Mouse (Mus musculus) intestine, embryonic 15.5 days (tissue): Measurements from ENCODE around the gene Cmtm3. TPM values are rescaled to one million over a fixed set of nuclear protein-coding genes. Genes with fewer than 3 reads are reported as not detected.

Experiments
- ATAC-seq: fragments of 200-750 bp; cut with Nextera tagmentation; 2 replicates; pipeline ENCODE4 v1.8.0; 2017; ENCODE audit warnings: moderate TSS enrichment, moderate library complexity
- H3K27ac ChIP-seq: fragments of 300-500 bp; sonication (generic); 2 replicates; pipeline ENCODE4 v1.5.1; 2015; ENCODE audit warnings: mild to moderate bottlenecking, inconsistent platforms
- H3K27me3 ChIP-seq: fragments of 300-500 bp; sonication (generic); replicated peaks from 2 replicates; pipeline ENCODE4 v1.6.1; 2015; ENCODE audit warnings: inconsistent platforms
- H3K36me3 ChIP-seq: fragments of 300-500 bp; sonication (generic); 2 replicates; pipeline ENCODE4 v1.6.1; 2015; ENCODE audit warnings: inconsistent platforms
- H3K4me1 ChIP-seq: fragments of 300-500 bp; sonication (generic); replicated peaks from 2 replicates; pipeline ENCODE4 v1.6.1; 2015; ENCODE audit warnings: inconsistent platforms
- H3K4me2 ChIP-seq: fragments of 300-500 bp; sonication (generic); replicated peaks from 2 replicates; pipeline ENCODE4 v1.6.1; 2015; ENCODE audit warnings: mild to moderate bottlenecking, inconsistent platforms
- H3K4me3 ChIP-seq: fragments of 300-500 bp; sonication (generic); replicated peaks from 2 replicates; pipeline ENCODE4 v1.5.1; 2015; ENCODE audit warnings: inconsistent platforms
- H3K9ac ChIP-seq: fragments of 300-500 bp; sonication (generic); 2 replicates; pipeline ENCODE4 v1.6.1; 2015; ENCODE audit warnings: inconsistent platforms
- H3K9me3 ChIP-seq: fragments of 300-500 bp; sonication (generic); 2 replicates; pipeline ENCODE4 v1.6.1; 2016; ENCODE audit warnings: inconsistent platforms
- WGBS: fragments of 180-500 bp; shearing (Covaris S2); methylation state at CpG from one replicate; pipeline ENCODE4 v1.1.7; 2015; 5-methylcytosine and 5-hydroxymethylcytosine counted together
- polyA plus RNA-seq: library from polyadenylated mRNA; unstranded; fragments of >200 nt; fragmentation: Nextera tagmentation; extraction: Ambion mirVana; gene quantifications from 2 replicates; pipeline ENCODE4 v1.2.1, GENCODE M21; 2015

Gene Cmtm3
- polyA plus RNA-seq, 1 experiment from 2014 or later: 126 TPM

GRCm38 (mm10) chr8:104346706-104347105 lies 7.5 kb downstream of the Cmtm3 start:
- Histone ChIP-seq H3K4me3 (no peak overlapping the region), H3K9ac (peak overlapping the region; percentile 28; the same call in 1 of the 2 replicates), H3K9me3 (no peaks in the 10 kb centered on the region), H3K27me3 (no peaks in the 10 kb centered on the region), H3K36me3 (peaks cover 8% of the 10 kb centered on the region; the same call in 1 of the 2 replicates), H3K4me2 (no peak overlapping the region), H3K4me1 (peaks cover 10% of the 10 kb centered on the region), H3K27ac (no peak overlapping the region)
- no peak for ATAC-seq
- 69% methylated on average over 12 of the region's 12 CpGs for WGBS

GRCm38 (mm10) chr8:104348971-104349370 lies 9.8 kb downstream of the Cmtm3 start:
- Histone ChIP-seq H3K27ac (no peak overlapping the region), H3K36me3 (peaks cover 12% of the 10 kb centered on the region; the same call in 1 of the 2 replicates)

GRCm38 (mm10) chr8:104350047-104350446 lies 10.8 kb downstream of the Cmtm3 start:
- no peak overlapping the region for H3K4me3 ChIP-seq
- no peaks in the 10 kb centered on the region for H3K9me3 ChIP-seq
- WGBS: 61% methylated on average over 13 of the region's 13 CpGs
- H3K27ac ChIP-seq: no peak overlapping the region
- H3K4me2 ChIP-seq: no peak overlapping the region
- H3K9ac ChIP-seq: no peak overlapping the region
- ATAC-seq: peak; percentile 57; the same call in 1 of the 2 replicates
- H3K27me3 ChIP-seq: no peaks in the 10 kb centered on the region
- no peaks in the 10 kb centered on the region for H3K4me1 ChIP-seq
- H3K36me3 ChIP-seq: peaks cover 12% of the 10 kb centered on the region; the same call in 1 of the 2 replicates

More at GRCm38 (mm10) chr8:104348971-104349370, 9.8 kb downstream of the Cmtm3 start:
- H3K4me2 ChIP-seq: no peak overlapping the region
- no peaks in the 10 kb centered on the region for H3K27me3 ChIP-seq
- no peaks in the 10 kb centered on the region for H3K9me3 ChIP-seq
- 79% methylated on average over 5 of the region's 5 CpGs for WGBS
- peaks cover 1% of the 10 kb centered on the region; the same call in 1 of the 2 replicates for H3K4me1 ChIP-seq
- no peak overlapping the region for H3K9ac ChIP-seq
- H3K4me3 ChIP-seq: no peak overlapping the region
- no peak for ATAC-seq

- WGBS: 73% methylated on average over 5 of the region's 5 CpGs
- no peaks in the 10 kb centered on the region for H3K9me3 ChIP-seq
- no peak overlapping the region for H3K9ac ChIP-seq
- H3K4me3 ChIP-seq: no peak overlapping the region
- H3K27me3 ChIP-seq: no peaks in the 10 kb centered on the region
- H3K36me3 ChIP-seq: peaks cover 12% of the 10 kb centered on the region; the same call in 1 of the 2 replicates
- no peak for ATAC-seq
- no peak overlapping the region for H3K4me2 ChIP-seq
- no peaks in the 10 kb centered on the region for H3K4me1 ChIP-seq
- H3K27ac ChIP-seq: no peak overlapping the region
Measured at GRCm38 (mm10) chr8:104353186-104353585, 14.0 kb downstream of the Cmtm3 start.

- Histone ChIP-seq H3K27me3 (no peaks in the 10 kb centered on the region), H3K4me2 (no peak overlapping the region), H3K36me3 (peaks cover 8% of the 10 kb centered on the region; the same call in 1 of the 2 replicates), H3K9ac (no peak overlapping the region), H3K4me1 (no peaks in the 10 kb centered on the region), H3K9me3 (no peaks in the 10 kb centered on the region), H3K27ac (no peak overlapping the region), H3K4me3 (no peak overlapping the region)
- ATAC-seq: peak; percentile 38
- WGBS: 88% methylated on average over 10 of the region's 10 CpGs
Measured at GRCm38 (mm10) chr8:104354504-104354903, 15.3 kb downstream of the Cmtm3 start.

- H3K9ac ChIP-seq: no peak overlapping the region
- ATAC-seq: no peak
- peaks cover 6% of the 10 kb centered on the region; the same call in 1 of the 2 replicates for H3K4me1 ChIP-seq
- H3K27ac ChIP-seq: no peak overlapping the region
- no peaks in the 10 kb centered on the region for H3K9me3 ChIP-seq
- H3K36me3 ChIP-seq: peaks cover 5% of the 10 kb centered on the region; the same call in 1 of the 2 replicates
- H3K4me3 ChIP-seq: no peak overlapping the region
- no peak overlapping the region for H3K4me2 ChIP-seq
- H3K27me3 ChIP-seq: no peaks in the 10 kb centered on the region
- WGBS: 87% methylated on average over 3 of the region's 3 CpGs
Measured at GRCm38 (mm10) chr8:104358637-104359036, 19.4 kb downstream of the Cmtm3 start.

GRCm38 (mm10) chr8:104359778-104360456 lies 20.7 kb downstream of the Cmtm3 start:
- Histone ChIP-seq H3K27me3 (no peaks in the 10 kb centered on the region), H3K4me2 (no peak overlapping the region), H3K36me3 (peaks cover 5% of the 10 kb centered on the region; the same call in 1 of the 2 replicates), H3K27ac (no peak overlapping the region), H3K4me1 (peaks cover 6% of the 10 kb centered on the region), H3K9me3 (no peaks in the 10 kb centered on the region), H3K4me3 (no peak overlapping the region), H3K9ac (no peak overlapping the region)
- ATAC-seq: peak; percentile 34; the same call in 1 of the 2 replicates
- 77% methylated on average over 15 of the region's 15 CpGs for WGBS

GRCm38 (mm10) chr8:104365695-104366094 lies 26.5 kb downstream of the Cmtm3 start:
- ATAC-seq: peak; percentile 71
- H3K27ac ChIP-seq: peak overlapping the region; percentile 51
- 78% methylated on average over 9 of the region's 9 CpGs for WGBS

GRCm38 (mm10) chr8:104367398-104367797 lies 28.2 kb downstream of the Cmtm3 start:
- Histone ChIP-seq H3K27ac (no peak overlapping the region), H3K9me3 (no peaks in the 10 kb centered on the region), H3K36me3 (no peaks in the 10 kb centered on the region), H3K4me3 (no peak overlapping the region), H3K4me1 (peaks cover 20% of the 10 kb centered on the region), H3K4me2 (no peak overlapping the region), H3K9ac (no peak overlapping the region), H3K27me3 (no peaks in the 10 kb centered on the region)
- 52% methylated on average over 5 of the region's 5 CpGs for WGBS
- ATAC-seq: no peak

More at GRCm38 (mm10) chr8:104365695-104366094, 26.5 kb downstream of the Cmtm3 start:
- Histone ChIP-seq H3K27me3 (no peaks in the 10 kb centered on the region), H3K4me1 (peaks cover 20% of the 10 kb centered on the region), H3K36me3 (no peaks in the 10 kb centered on the region), H3K9me3 (no peaks in the 10 kb centered on the region), H3K4me2 (no peak overlapping the region), H3K4me3 (no peak overlapping the region), H3K9ac (no peak overlapping the region)

- H3K9me3 ChIP-seq: no peaks in the 10 kb centered on the region
- ATAC-seq: no peak
- H3K27me3 ChIP-seq: no peaks in the 10 kb centered on the region
- H3K4me1 ChIP-seq: peaks cover 23% of the 10 kb centered on the region
- H3K4me2 ChIP-seq: no peak overlapping the region
- no peak overlapping the region for H3K4me3 ChIP-seq
- no peak overlapping the region for H3K9ac ChIP-seq
- H3K36me3 ChIP-seq: no peaks in the 10 kb centered on the region
- peak overlapping the region; percentile 44; the same call in 1 of the 2 replicates for H3K27ac ChIP-seq
- 65% methylated on average over 12 of the region's 12 CpGs for WGBS
Measured at GRCm38 (mm10) chr8:104369591-104369990, 30.4 kb downstream of the Cmtm3 start.

GRCm38 (mm10) chr8:104370071-104370470 lies 30.9 kb downstream of the Cmtm3 start:
- peaks cover 27% of the 10 kb centered on the region for H3K4me1 ChIP-seq
- no peaks in the 10 kb centered on the region for H3K36me3 ChIP-seq
- WGBS: 71% methylated on average over 6 of the region's 6 CpGs
- no peaks in the 10 kb centered on the region for H3K27me3 ChIP-seq
- H3K9ac ChIP-seq: no peak overlapping the region
- peak overlapping the region; percentile 44; the same call in 1 of the 2 replicates for H3K27ac ChIP-seq
- H3K4me2 ChIP-seq: no peak overlapping the region
- H3K4me3 ChIP-seq: no peak overlapping the region
- ATAC-seq: no peak
- no peaks in the 10 kb centered on the region for H3K9me3 ChIP-seq

GRCm38 (mm10) chr8:104371121-104371520 lies 31.9 kb downstream of the Cmtm3 start:
- Histone ChIP-seq H3K4me2 (no peak overlapping the region), H3K9ac (no peak overlapping the region), H3K4me1 (peaks cover 28% of the 10 kb centered on the region), H3K27me3 (no peaks in the 10 kb centered on the region), H3K36me3 (no peaks in the 10 kb centered on the region), H3K4me3 (no peak overlapping the region), H3K27ac (no peak overlapping the region), H3K9me3 (no peaks in the 10 kb centered on the region)
- no peak for ATAC-seq
- WGBS: 87% methylated on average over 6 of the region's 6 CpGs
